Mouse (Mus musculus) ES-E14 (cell line): ENCODE results near the gene Aco1.

Experiments
- CHD2 ChIP-seq: IDR thresholded peaks from 2 replicates; pipeline ENCODE4 v1.6.1; 2014; ENCODE audit warnings: mild to moderate bottlenecking, low read depth, low read length, inconsistent platforms
- ZC3H11A ChIP-seq: IDR thresholded peaks from 2 replicates; pipeline ENCODE4 v1.6.1; 2012; ENCODE audit warnings: low read depth, mild to moderate bottlenecking, inconsistent platforms, low read length, borderline replicate concordance

DNA sequence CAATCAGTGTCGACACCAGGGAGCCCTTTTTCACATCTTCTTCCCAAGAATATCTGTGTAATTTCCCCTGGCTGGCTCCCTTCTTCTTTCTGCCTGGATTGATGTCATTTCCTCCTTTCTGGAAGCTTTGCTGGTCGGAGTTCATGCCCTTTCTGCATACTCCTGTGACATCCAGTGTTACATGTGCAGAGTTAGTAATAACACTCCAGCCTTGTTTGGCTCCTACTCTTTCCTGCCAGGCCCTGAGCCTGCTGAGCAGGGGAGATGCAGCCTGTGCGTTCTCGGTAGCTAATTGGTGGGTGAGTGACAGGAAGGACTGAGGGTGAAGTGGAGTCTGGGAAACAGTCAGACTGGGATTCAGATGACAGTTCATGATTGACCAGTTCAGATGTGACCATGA, 31.4 kb downstream of the Aco1 start:
- TF ChIP-seq ZC3H11A (no peak), CHD2 (no peak)
